Mouse (Mus musculus) lung, embryonic 14.5 days (tissue): ENCODE measurements around the gene Zfp780b. TPM values are rescaled to one million over a fixed set of nuclear protein-coding genes. Genes with fewer than 3 reads are reported as not detected.
"Not testable (repeated sequence)": the region's sequence is repeated elsewhere in the genome, so short reads cannot be mapped to it uniquely, and the experiment has no call there.

ENCODE experiments used
- ATAC-seq: fragments of 200-750 bp; cut with Nextera tagmentation; 2 replicates; pipeline ENCODE4 v1.8.0; 2017; ENCODE audit warnings: mild to moderate bottlenecking, moderate TSS enrichment, moderate library complexity; ENCODE audit not compliant: insufficient read depth
- DNase-seq: peaks from one replicate; pipeline ENCODE4 v3.0.0-alpha.2; 2015
- H3K27ac ChIP-seq: fragments of 300-500 bp; sonication (generic); 2 replicates; pipeline ENCODE4 v1.5.1; 2014; ENCODE audit warnings: low read depth, mild to moderate bottlenecking, moderate library complexity
- H3K27me3 ChIP-seq: fragments of 300-500 bp; sonication (generic); 2 replicates; pipeline ENCODE4 v1.6.1; 2014; ENCODE audit warnings: low read length, control low read depth; ENCODE audit not compliant: insufficient read depth
- H3K36me3 ChIP-seq: fragments of 300-500 bp; sonication (generic); 2 replicates; pipeline ENCODE4 v1.6.1; 2014; ENCODE audit warnings: control low read depth; ENCODE audit not compliant: insufficient read depth
- H3K4me1 ChIP-seq: fragments of 300-500 bp; sonication (generic); 2 replicates; pipeline ENCODE4 v1.6.1; 2014; ENCODE audit warnings: antibody characterized with exemption, control low read depth; ENCODE audit not compliant: insufficient read depth
- H3K4me2 ChIP-seq: fragments of 300-500 bp; sonication (generic); 2 replicates; pipeline ENCODE4 v1.6.1; 2014; ENCODE audit warnings: mild to moderate bottlenecking
- H3K4me3 ChIP-seq: fragments of 300-500 bp; sonication (generic); 2 replicates; pipeline ENCODE4 v1.5.1; 2014; ENCODE audit warnings: low read depth, low read length
- H3K9ac ChIP-seq: fragments of 300-500 bp; sonication (generic); 2 replicates; pipeline ENCODE4 v1.6.1; 2014
- H3K9me3 ChIP-seq: fragments of 300-500 bp; sonication (generic); 2 replicates; pipeline ENCODE4 v1.6.1; 2016; ENCODE audit warnings: low read depth, low read length, control low read depth
- CTCF ChIP-seq: IDR thresholded peaks from 2 replicates; pipeline ENCODE4 v1.5.1; 2016; ENCODE audit warnings: antibody characterized with exemption, low read depth
- WGBS: fragments of 180-500 bp; shearing (Covaris S2); extraction: QIAGEN DNeasy Blood & Tissue Kit; methylation state at CpG from one replicate; pipeline ENCODE4 v1.1.7; 2014; 5-methylcytosine and 5-hydroxymethylcytosine counted together
- polyA plus RNA-seq: library from polyadenylated mRNA; unstranded; fragments of >200 nt; fragmentation: Nextera tagmentation; extraction: Ambion mirVana; gene quantifications from 2 replicates; pipeline ENCODE4 v1.2.1, GENCODE M21; 2014

Gene Zfp780b
- 16.2 and 17.5 TPM in 2 replicates for polyA plus RNA-seq

GRCm38 (mm10) chr7:27978683-27979528, at the start of gene Zfp780b:
TSS of gene Zfp780b (minus strand) at chr7:27979171.
- Histone ChIP-seq H3K4me3 (peak within 1 kb of the TSS; percentile 74), H3K36me3 (peaks cover 8% of the 10 kb centered on the region; the same call in 1 of the 2 replicates), H3K4me1 (peaks cover 5% of the 10 kb centered on the region; the same call in 1 of the 2 replicates), H3K9ac (peak within 1 kb of the TSS; percentile 69), H3K4me2 (peak within 1 kb of the TSS; percentile 82), H3K9me3 (peaks cover 17% of the 10 kb centered on the region; the same call in 1 of the 2 replicates), H3K27me3 (no peaks in the 10 kb centered on the region), H3K27ac (peak within 1 kb of the TSS; percentile 78)
- TF ChIP-seq CTCF = no peak
- under 1% methylated on average over 29 of the region's 29 CpGs for WGBS
- DNase-seq (peak; percentile 90), ATAC-seq (peak; percentile 92)

DNA sequence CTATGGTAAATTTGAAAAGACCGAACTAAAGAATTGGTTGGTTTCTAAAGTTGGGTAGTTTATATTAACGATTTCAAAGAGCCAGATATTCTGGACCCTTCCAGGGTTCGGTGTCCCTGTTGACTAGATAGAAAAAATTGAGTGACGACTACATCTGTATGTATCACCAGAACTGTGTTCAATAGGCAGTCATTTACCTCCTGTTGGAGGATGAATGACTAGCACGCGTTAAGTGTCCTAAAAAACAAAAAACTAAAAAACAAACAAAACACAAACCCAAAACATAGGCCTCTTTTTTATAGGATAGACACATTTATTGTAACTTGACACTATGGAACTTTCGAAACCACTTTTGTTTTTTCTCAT, 35.5 kb upstream of the Zfp780b start:
- ATAC-seq = peak; percentile 48; the same call in 1 of the 2 replicates
- WGBS = 22% methylated on average over 7 of the region's 7 CpGs
- no peak for TF ChIP-seq CTCF

GRCm38 (mm10) chr7:28013549-28014444, 34.8 kb upstream of the Zfp780b start, which contains the start of gene Zfp850:
TSS of gene Zfp850 (minus strand) at chr7:28014115.
- H3K4me1 ChIP-seq = no peaks in the 10 kb centered on the region; the same call in 1 of the 2 replicates
- peaks cover 5% of the 10 kb centered on the region; the same call in 1 of the 2 replicates for H3K9me3 ChIP-seq
- under 1% methylated on average over 47 of the region's 47 CpGs for WGBS
- peak within 1 kb of the TSS; percentile 85 for H3K9ac ChIP-seq
- peak within 1 kb of the TSS; percentile 73 for H3K4me3 ChIP-seq
- peaks cover 5% of the 10 kb centered on the region; the same call in 1 of the 2 replicates for H3K36me3 ChIP-seq
- DNase-seq = peak; percentile 89
- TF ChIP-seq CTCF = no peak
- H3K27me3 ChIP-seq = no peaks in the 10 kb centered on the region
- peak; percentile 97 for ATAC-seq
- H3K27ac ChIP-seq = peak within 1 kb of the TSS; percentile 60
- peak within 1 kb of the TSS; percentile 88 for H3K4me2 ChIP-seq

More for the DNA sequence above, 35.5 kb upstream of the Zfp780b start:
- Histone ChIP-seq H3K4me2 (peak overlapping the region; percentile 88), H3K27ac (peak overlapping the region; percentile 60), H3K4me3 (peak overlapping the region; percentile 73), H3K4me1 (no peaks in the 10 kb centered on the region; the same call in 1 of the 2 replicates), H3K9me3 (peaks cover 6% of the 10 kb centered on the region; the same call in 1 of the 2 replicates), H3K36me3 (no peaks in the 10 kb centered on the region; the same call in 1 of the 2 replicates), H3K27me3 (no peaks in the 10 kb centered on the region), H3K9ac (peak overlapping the region; percentile 85)
- DNase-seq = peak; percentile 33

- ATAC-seq = no peak
- 95% methylated on average over 3 of the region's 3 CpGs for WGBS
These were observed 31.3 kb upstream of the Zfp780b start for GRCm38 (mm10) chr7:28010271-28010670.

DNA sequence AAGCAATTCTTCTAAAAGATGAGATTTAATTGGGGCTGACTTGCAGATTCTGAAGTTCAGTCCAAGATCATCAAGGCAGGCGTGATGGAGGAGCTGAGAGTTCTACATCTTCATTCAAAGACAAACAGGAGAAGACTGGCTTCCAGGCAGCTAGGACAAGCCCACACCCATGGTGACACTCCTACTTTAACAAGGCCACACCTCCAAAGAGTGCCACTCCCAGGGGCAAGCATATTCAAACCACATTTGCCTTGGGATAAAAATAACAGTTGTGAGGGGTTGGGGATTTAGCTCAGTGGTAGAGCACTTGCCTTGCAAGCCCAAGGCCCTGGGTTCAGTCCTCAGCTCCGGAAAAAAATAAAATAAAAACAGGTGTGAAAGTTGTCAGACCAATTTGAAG, 3.2 kb upstream of the Zfp780b start:
- no peak for DNase-seq
- Histone ChIP-seq H3K27me3 (no peaks in the 10 kb centered on the region), H3K4me1 (peaks cover 5% of the 10 kb centered on the region; the same call in 1 of the 2 replicates), H3K9ac (no peak overlapping the region), H3K36me3 (no peaks in the 10 kb centered on the region), H3K27ac (no peak overlapping the region), H3K9me3 (peaks cover 40% of the 10 kb centered on the region), H3K4me3 (no peak overlapping the region), H3K4me2 (no peak overlapping the region)
- no peak for TF ChIP-seq CTCF
- 76% methylated on average over 2 of the region's 2 CpGs for WGBS
- ATAC-seq = no peak

More at GRCm38 (mm10) chr7:28010271-28010670, 31.3 kb upstream of the Zfp780b start:
- no peak overlapping the region for H3K27ac ChIP-seq
- no peak overlapping the region for H3K9ac ChIP-seq
- no peak for DNase-seq
- H3K9me3 ChIP-seq = no peaks in the 10 kb centered on the region
- peaks cover 21% of the 10 kb centered on the region; the same call in 1 of the 2 replicates for H3K36me3 ChIP-seq
- H3K4me1 ChIP-seq = no peaks in the 10 kb centered on the region; the same call in 1 of the 2 replicates
- no peaks in the 10 kb centered on the region for H3K27me3 ChIP-seq
- H3K4me3 ChIP-seq = no peak overlapping the region
- TF ChIP-seq CTCF = no peak
- no peak overlapping the region for H3K4me2 ChIP-seq

DNA sequence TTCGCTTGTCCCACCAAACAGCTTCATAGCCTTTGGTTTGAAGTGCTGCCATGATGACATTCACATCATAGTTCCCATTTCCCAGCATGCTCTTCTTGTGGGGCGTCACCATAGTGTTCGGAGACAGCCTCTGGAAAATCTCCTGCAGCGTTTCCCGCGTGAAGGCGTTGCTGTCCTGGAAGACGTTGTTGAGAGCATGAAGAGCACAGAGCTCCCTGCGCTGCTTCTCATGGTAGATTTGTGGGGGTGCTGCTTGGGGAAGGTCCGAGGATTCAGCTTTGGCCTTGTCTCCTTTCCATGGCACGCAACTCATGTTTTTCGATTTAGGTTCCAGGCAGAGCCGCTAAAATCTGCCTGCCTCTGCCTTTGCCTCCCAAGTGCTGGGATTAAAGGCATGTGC, 29.5 kb downstream of the Zfp780b start:
- H3K27me3 ChIP-seq, H3K27ac ChIP-seq, H3K9ac ChIP-seq, H3K4me3 ChIP-seq, ATAC-seq, H3K36me3 ChIP-seq, H3K4me1 ChIP-seq, DNase-seq, H3K4me2 ChIP-seq, H3K9me3 ChIP-seq: not testable (repeated sequence)
- WGBS = 92% methylated on average over 13 of the region's 13 CpGs
